Mouse (Mus musculus) erythroblast, adult 5-6 weeks (primary cell): ENCODE measurements around the gene Plpp2. TPM values are rescaled to one million over a fixed set of nuclear protein-coding genes. Genes with fewer than 3 reads are reported as not detected.

ENCODE experiments used
- ATAC-seq: replicated peaks from 2 replicates; pipeline ENCODE4 v1.8.0; 2016; ENCODE audit warnings: moderate number of reproducible peaks, mild to moderate bottlenecking, moderate TSS enrichment, inconsistent platforms; ENCODE audit not compliant: poor library complexity, low FRiP score, severe bottlenecking
- total RNA-seq, 2 experiments: library from RNA; stranded (forward) in 1 of 2; stranded (reverse) in 1 of 2; fragments of 150-400 nt in 1 of 2; fragments of 200-764, 138-1000 nt in 1 of 2; gene quantifications; 2 replicates each; pipeline versions ENCODE4 v1.2.3 to v1.2.4; 2015 to 2017; ENCODE audit warnings: low replicate concordance in 2 of 2

The Plpp2 gene
- total RNA-seq, 2 experiments from 2014 or later: 0.43 to 7.1 TPM

- no peak for ATAC-seq
These were observed 830 bp upstream of the Plpp2 start for GRCm38 (mm10) chr10:79534426-79534825.

- ATAC-seq: no peak
These were observed 918 bp downstream of the Plpp2 start for GRCm38 (mm10) chr10:79532678-79533077.

GRCm38 (mm10) chr10:79531593-79531992 lies 2.0 kb downstream of the Plpp2 start:
- ATAC-seq: no peak

- ATAC-seq: no peak
These were observed 2.9 kb downstream of the Plpp2 start for GRCm38 (mm10) chr10:79530721-79531120.

- no peak for ATAC-seq
These were observed 3.4 kb downstream of the Plpp2 start for GRCm38 (mm10) chr10:79530241-79530640.

GRCm38 (mm10) chr10:79528081-79528480 lies 5.5 kb downstream of the Plpp2 start:
- no peak for ATAC-seq

- no peak for ATAC-seq
These were observed 6.1 kb downstream of the Plpp2 start for GRCm38 (mm10) chr10:79527453-79527845.

GRCm38 (mm10) chr10:79526661-79527452 lies 6.7 kb downstream of the Plpp2 start:
- ATAC-seq: no peak

- no peak for ATAC-seq
These were observed 7.9 kb downstream of the Plpp2 start for GRCm38 (mm10) chr10:79525456-79526325.

GRCm38 (mm10) chr10:79524433-79524832 lies 9.2 kb downstream of the Plpp2 start:
- ATAC-seq: no peak

- no peak for ATAC-seq
These were observed 26.9 kb downstream of the Plpp2 start for GRCm38 (mm10) chr10:79506709-79507108.

GRCm38 (mm10) chr10:79502830-79503644 lies 30.6 kb downstream of the Plpp2 start:
- ATAC-seq: no peak

- ATAC-seq: no peak
These were observed 36.8 kb downstream of the Plpp2 start for GRCm38 (mm10) chr10:79496701-79497288.

GRCm38 (mm10) chr10:79495886-79496285 lies 37.7 kb downstream of the Plpp2 start:
- no peak for ATAC-seq

Other genes starting within 250 kb of the Plpp2 start
- not detected in 2 replicates for gene Vmn2r82, start 177.3 kb downstream of the Plpp2 start, total RNA-seq (2015; ENCODE audit: low replicate concordance)
- gene Vmn2r82, start 177.3 kb downstream of the Plpp2 start, total RNA-seq (2017; ENCODE audit: low replicate concordance): not detected in 2 replicates
- not detected in 2 replicates for gene Vmn2r83, start 65.1 kb downstream of the Plpp2 start, total RNA-seq (2015; ENCODE audit: low replicate concordance)
- not detected in 2 replicates for gene Vmn2r83, start 65.1 kb downstream of the Plpp2 start, total RNA-seq (2017; ENCODE audit: low replicate concordance)
- gene Mier2, start 21.4 kb upstream of the Plpp2 start, total RNA-seq (2015; ENCODE audit: low replicate concordance): 1.5 TPM in 1 of 2 replicates, not detected in the other
- 1.9 TPM in 1 of 2 replicates, not detected in the other for gene Mier2, start 21.4 kb upstream of the Plpp2 start, total RNA-seq (2017; ENCODE audit: low replicate concordance)
- gene Theg, start 53.5 kb upstream of the Plpp2 start, total RNA-seq (2015; ENCODE audit: low replicate concordance): not detected in 2 replicates
- gene Theg, start 53.5 kb upstream of the Plpp2 start, total RNA-seq (2017; ENCODE audit: low replicate concordance): not detected in 2 replicates
- gene C2cd4c, start 80.2 kb upstream of the Plpp2 start, total RNA-seq (2015; ENCODE audit: low replicate concordance): not detected in 2 replicates
- not detected in 2 replicates for gene C2cd4c, start 80.2 kb upstream of the Plpp2 start, total RNA-seq (2017; ENCODE audit: low replicate concordance)
- gene Shc2, start 104.1 kb upstream of the Plpp2 start, total RNA-seq (2015; ENCODE audit: low replicate concordance): not detected in 2 replicates
- gene Shc2, start 104.1 kb upstream of the Plpp2 start, total RNA-seq (2017; ENCODE audit: low replicate concordance): not detected in 2 replicates
- gene Odf3l2, start 111.9 kb upstream of the Plpp2 start, total RNA-seq (2015; ENCODE audit: low replicate concordance): not detected in 2 replicates
- gene Odf3l2, start 111.9 kb upstream of the Plpp2 start, total RNA-seq (2017; ENCODE audit: low replicate concordance): not detected in 2 replicates
- gene Madcam1, start 130.8 kb upstream of the Plpp2 start, total RNA-seq (2015; ENCODE audit: low replicate concordance): not detected in 2 replicates
- gene Madcam1, start 130.8 kb upstream of the Plpp2 start, total RNA-seq (2017; ENCODE audit: low replicate concordance): 0.84 TPM in 1 of 2 replicates, not detected in the other
- gene Tpgs1, start 135.6 kb upstream of the Plpp2 start, total RNA-seq (2015; ENCODE audit: low replicate concordance): 2.9 and 6.3 TPM in 2 replicates
- gene Tpgs1, start 135.6 kb upstream of the Plpp2 start, total RNA-seq (2017; ENCODE audit: low replicate concordance): 0.56 and 0.68 TPM in 2 replicates
- gene Cdc34, start 148.4 kb upstream of the Plpp2 start, total RNA-seq (2015; ENCODE audit: low replicate concordance): 20.5 and 25.9 TPM in 2 replicates
- gene Cdc34, start 148.4 kb upstream of the Plpp2 start, total RNA-seq (2017; ENCODE audit: low replicate concordance): 36.7 and 46.1 TPM in 2 replicates
- not detected in 2 replicates for gene Gzmm, start 155.2 kb upstream of the Plpp2 start, total RNA-seq (2015; ENCODE audit: low replicate concordance)
- 1.7 TPM in 1 of 2 replicates, not detected in the other for gene Gzmm, start 155.2 kb upstream of the Plpp2 start, total RNA-seq (2017; ENCODE audit: low replicate concordance)
- gene Bsg, start 170.7 kb upstream of the Plpp2 start, total RNA-seq (2015; ENCODE audit: low replicate concordance): 913 and 945 TPM in 2 replicates
- gene Bsg, start 170.7 kb upstream of the Plpp2 start, total RNA-seq (2017; ENCODE audit: low replicate concordance): 805 and 888 TPM in 2 replicates
- not detected in 2 replicates for gene Hcn2, start 182.8 kb upstream of the Plpp2 start, total RNA-seq (2015; ENCODE audit: low replicate concordance)
- not detected in 2 replicates for gene Hcn2, start 182.8 kb upstream of the Plpp2 start, total RNA-seq (2017; ENCODE audit: low replicate concordance)
- gene Polrmt, start 212.8 kb upstream of the Plpp2 start, total RNA-seq (2015; ENCODE audit: low replicate concordance): 3.6 and 4.8 TPM in 2 replicates
- gene Polrmt, start 212.8 kb upstream of the Plpp2 start, total RNA-seq (2017; ENCODE audit: low replicate concordance): 1.1 and 5.0 TPM in 2 replicates
- gene Fgf22, start 221.3 kb upstream of the Plpp2 start, total RNA-seq (2015; ENCODE audit: low replicate concordance): not detected in 2 replicates
- gene Fgf22, start 221.3 kb upstream of the Plpp2 start, total RNA-seq (2017; ENCODE audit: low replicate concordance): 0.26 TPM in 1 of 2 replicates, not detected in the other
- gene Rnf126, start 233.2 kb upstream of the Plpp2 start, total RNA-seq (2015; ENCODE audit: low replicate concordance): 11.3 and 12.1 TPM in 2 replicates
- 2.6 and 10.7 TPM in 2 replicates for gene Rnf126, start 233.2 kb upstream of the Plpp2 start, total RNA-seq (2017; ENCODE audit: low replicate concordance)
- gene Fstl3, start 243.5 kb upstream of the Plpp2 start, total RNA-seq (2015; ENCODE audit: low replicate concordance): 1.7 and 5.8 TPM in 2 replicates
- not detected in 2 replicates for gene Fstl3, start 243.5 kb upstream of the Plpp2 start, total RNA-seq (2017; ENCODE audit: low replicate concordance)